Mouse (Mus musculus) brain, embryonic 14.5 days (tissue): ENCODE data around the gene Bmp7.

Experiments
- CTCF ChIP-seq: fragments of 200-500 bp; IDR thresholded peaks from 2 replicates; pipeline ENCODE4 v1.5.1; 2012; ENCODE audit warnings: inconsistent platforms, mild to moderate bottlenecking, moderate library complexity, borderline replicate concordance; ENCODE audit not compliant: insufficient read depth, insufficient read length; ENCODE audit errors: extremely low read depth
- POLR2A ChIP-seq: fragments of 200-500 bp; IDR thresholded peaks from 2 replicates; pipeline ENCODE4 v1.6.1; 2012; ENCODE audit warnings: mild to moderate bottlenecking, inconsistent platforms, borderline replicate concordance; ENCODE audit not compliant: poor library complexity, insufficient read depth, insufficient read length, severe bottlenecking; ENCODE audit errors: extremely low read depth

DNA sequence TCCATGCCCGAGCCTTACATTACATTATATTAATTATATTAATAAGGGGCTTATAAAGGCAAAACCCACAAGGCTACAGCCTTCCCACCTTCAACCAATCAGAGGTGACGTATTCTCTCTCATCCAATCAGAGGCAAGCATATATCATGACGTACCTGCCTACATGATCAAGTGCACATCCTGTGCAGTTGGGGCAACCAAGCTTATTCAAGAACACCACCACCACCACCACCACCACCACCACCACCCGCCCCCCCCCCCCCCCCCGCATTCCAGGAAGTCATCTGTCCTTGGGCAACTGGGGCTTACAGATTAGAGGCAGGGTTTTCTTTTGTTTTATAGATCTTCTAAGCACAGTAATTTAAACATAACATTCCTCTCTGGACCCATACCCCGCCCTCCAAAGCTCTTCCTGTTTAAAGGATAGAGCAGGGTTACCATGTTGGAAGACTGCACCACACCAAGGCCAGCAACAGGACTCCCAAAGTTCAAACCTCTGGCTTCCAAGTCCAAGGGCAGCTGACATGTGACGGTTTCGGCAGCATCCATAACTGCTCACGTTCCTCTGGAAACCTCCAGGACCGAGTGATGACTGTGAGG is 121.4 kb downstream of the Bmp7 start:
- TF ChIP-seq CTCF (no peak), POLR2A (no peak)
